Mouse (Mus musculus): Measurements from ENCODE around the gene Tmbim7.
"Not testable (repeated sequence)": the region's sequence is repeated elsewhere in the genome, so short reads cannot be mapped to it uniquely, and the experiment has no call there.

The Tmbim7 gene

DNA sequence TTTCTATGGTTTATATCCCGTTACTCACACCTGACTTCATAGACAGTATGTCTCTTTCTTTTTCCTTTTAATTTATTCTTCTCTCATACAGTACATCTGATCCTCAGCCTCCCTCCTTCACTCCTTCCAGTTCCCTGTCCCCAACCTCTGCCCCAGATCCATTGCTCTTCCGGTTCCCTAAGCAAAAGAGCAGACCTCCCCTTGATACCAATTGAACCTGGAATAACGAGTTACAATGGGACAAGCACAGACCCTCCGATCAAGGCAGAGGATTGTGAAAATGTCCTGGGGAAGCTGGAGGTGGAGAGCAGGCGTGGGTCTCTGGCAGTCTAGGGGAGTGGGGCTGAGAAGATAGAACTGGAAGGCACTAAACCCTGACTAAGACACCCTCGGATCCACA is at the start of gene Tmbim7:
TSS of gene Tmbim7 (plus strand) at position 301 of the 400 bp plus-strand sequence.
- no peak for DNase-seq

DNA sequence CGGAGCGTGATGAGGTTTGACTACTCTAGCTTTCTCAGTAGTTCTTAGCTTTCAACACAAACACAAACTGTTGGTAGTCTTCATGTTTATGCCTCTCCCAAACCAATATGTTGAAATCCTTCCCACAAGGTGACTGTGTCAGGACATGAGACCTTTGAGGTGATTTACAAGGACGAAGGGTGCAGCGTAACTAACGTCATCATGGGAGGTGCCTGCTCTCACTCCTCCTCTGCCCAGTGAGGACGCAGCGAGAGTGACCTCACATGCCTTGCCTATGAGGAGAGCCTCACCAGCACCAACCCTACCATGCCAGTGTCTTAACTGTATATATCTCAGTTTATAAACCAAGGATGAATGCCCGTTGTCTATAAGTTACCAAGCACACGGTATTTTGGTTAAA is 43.9 kb upstream of the Tmbim7 start:
- DNase-seq = no peak

GRCm38 (mm10) chr5:3609241-3609640 is 41.7 kb upstream of the Tmbim7 start:
- no peak for DNase-seq

GRCm38 (mm10) chr5:3611835-3612234 is 39.1 kb upstream of the Tmbim7 start:
- not testable (repeated sequence) for DNase-seq

GRCm38 (mm10) chr5:3620486-3620885 is 30.5 kb upstream of the Tmbim7 start:
- DNase-seq = no peak

GRCm38 (mm10) chr5:3630055-3630454 is 20.9 kb upstream of the Tmbim7 start:
- DNase-seq = no peak

GRCm38 (mm10) chr5:3631512-3632271 is 19.3 kb upstream of the Tmbim7 start:
- no peak for DNase-seq

GRCm38 (mm10) chr5:3632285-3632684 is 18.7 kb upstream of the Tmbim7 start:
- no peak for DNase-seq

- DNase-seq = no peak
Measured at GRCm38 (mm10) chr5:3633315-3633714, 17.7 kb upstream of the Tmbim7 start.

DNA sequence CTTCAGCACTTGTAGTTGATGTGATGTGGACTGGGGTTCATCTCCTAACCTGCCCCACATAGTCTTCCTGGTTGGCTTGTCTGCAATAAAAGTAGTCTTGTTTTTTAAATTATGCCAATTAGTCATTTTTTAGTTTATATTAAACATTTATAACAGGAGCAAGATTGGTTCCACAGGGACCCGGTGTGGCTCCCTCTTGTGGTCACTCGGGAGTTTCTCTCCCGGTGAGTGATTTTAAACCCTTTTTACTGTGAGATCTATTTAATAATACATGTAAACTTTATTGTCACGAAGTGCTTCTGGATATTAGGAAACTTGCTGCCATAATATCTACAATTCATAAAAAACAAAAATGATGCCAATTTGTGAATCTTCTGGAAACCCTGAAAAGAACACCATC is 17.0 kb upstream of the Tmbim7 start:
- DNase-seq = no peak

DNA sequence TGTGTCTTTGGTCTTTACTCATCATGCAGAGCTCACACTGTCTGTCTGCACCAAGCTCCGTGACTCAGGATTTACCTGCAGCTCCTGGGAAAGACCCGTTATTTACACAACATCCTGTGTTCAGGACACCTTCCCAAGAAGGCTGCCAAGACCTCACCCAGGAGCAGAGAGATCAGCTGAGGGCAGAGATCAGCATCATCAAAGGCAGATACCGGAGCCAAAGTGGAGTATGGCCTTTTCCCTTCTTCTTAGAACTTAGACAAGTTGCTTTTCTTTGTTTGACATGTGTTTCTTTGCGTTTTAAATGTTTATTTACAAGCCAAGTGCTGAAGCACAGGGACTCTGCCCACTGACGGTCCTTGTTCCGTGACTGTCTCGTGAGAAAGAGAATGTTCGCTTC is 15.7 kb upstream of the Tmbim7 start:
- DNase-seq = no peak

GRCm38 (mm10) chr5:3644621-3645020 is 6.4 kb upstream of the Tmbim7 start:
- no peak for DNase-seq

DNA sequence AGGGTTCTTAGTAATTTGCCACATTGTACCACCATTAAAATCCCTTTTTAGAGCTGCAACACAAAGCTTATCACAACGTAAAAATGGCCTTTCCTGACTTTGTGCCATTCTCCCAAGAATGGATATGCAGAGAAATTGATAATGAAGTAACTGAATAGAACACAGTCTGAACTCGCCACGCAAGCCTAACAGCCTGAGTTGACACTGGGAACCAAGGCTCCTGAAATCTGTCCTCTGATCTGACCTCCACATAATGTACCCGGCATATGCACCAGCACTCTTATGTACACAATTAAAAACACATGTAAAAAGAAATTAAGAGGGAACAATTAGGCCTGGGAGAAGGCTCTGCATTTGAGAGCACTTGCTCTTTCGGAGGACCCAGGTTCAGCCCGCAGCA is 5.7 kb upstream of the Tmbim7 start:
- no peak for DNase-seq

GRCm38 (mm10) chr5:3646539-3646938 is 4.4 kb upstream of the Tmbim7 start:
- no peak for DNase-seq

GRCm38 (mm10) chr5:3646991-3647707 is 3.8 kb upstream of the Tmbim7 start:
- DNase-seq = peak; percentile 72

GRCm38 (mm10) chr5:3647708-3648121 is 3.3 kb upstream of the Tmbim7 start:
- DNase-seq = peak; percentile 97

GRCm38 (mm10) chr5:3648206-3648848 is 2.7 kb upstream of the Tmbim7 start:
- no peak for DNase-seq

DNA sequence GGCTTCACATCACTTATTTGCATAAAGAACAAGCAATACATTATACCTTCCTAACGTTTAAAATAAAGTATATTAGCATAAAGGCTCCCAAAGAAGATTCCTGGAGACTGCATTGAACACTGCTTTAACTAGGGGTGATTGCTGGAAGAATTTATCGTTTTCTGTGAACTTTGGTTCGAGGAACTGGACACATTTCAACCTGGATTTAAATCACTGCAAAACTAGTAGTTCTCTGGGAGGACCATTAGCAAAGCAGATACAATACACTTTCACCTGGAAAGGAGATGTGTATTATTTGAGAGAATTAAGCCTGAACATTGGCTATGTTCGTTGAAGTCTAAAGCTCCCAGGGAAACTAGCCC is 2.2 kb upstream of the Tmbim7 start:
- no peak for DNase-seq

DNA sequence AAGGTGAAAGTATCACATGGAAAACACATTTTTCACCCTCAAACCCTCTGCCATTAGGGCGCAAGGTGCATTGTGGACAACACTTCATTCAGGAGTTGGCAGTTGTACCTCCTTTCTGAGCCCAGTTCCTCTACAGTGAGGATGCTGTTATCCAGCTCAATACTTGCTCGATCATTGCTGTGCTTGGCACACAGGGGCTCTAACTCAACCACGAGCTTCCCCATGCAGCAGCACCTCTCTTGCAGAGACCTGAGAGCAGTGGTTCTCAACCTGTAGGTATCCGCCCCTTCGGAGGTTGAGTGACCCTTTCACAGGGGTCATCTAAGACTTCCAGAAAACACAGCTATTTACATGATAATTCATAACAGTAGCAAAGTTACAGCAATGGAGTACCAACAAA is 640 bp downstream of the Tmbim7 start:
- DNase-seq = no peak

- DNase-seq = not testable (repeated sequence)
Measured at GRCm38 (mm10) chr5:3652903-3653575, 2.1 kb downstream of the Tmbim7 start.

DNA sequence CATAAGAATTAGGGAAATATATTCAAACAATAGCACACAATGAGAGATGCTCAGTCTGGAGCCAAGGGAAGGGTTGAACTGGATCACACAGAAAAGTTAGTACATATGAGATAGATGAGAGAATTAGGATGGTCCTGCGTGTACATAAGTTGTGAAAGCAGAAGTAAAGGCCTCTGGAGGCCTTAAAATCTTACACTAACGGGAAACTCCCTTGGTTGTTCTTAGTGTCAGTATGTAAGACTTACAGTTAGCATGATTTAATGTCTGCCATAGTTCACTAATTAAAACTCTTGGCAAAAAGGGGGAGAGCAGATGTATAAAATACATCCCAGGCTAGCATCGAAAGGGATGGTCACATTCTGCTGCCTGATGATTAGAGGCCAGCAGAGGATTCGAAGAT is 2.8 kb downstream of the Tmbim7 start:
- no peak for DNase-seq

DNA sequence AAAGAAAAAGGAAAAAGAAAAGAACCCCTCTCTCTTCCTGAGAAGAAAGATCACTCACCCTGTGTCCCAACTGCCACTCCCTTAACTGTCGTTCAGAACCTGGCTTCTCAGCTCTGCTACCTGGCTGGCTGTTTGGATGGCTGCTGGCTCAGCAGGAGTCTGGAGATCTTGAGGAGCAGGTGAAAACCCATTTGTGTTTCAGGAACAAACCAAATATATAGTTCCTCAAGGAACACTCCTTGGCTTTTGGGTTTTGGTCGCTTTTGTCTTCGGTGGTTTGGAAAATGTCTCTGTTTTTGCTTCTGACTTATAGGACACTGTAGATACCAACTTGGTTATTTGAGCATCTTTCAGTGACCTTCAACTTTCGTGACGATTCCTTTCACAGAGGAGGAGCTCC is 6.1 kb downstream of the Tmbim7 start, which contains the start of gene Gatad1:
TSS of gene Gatad1 (minus strand) at position 101 of the 400 bp plus-strand sequence.
- DNase-seq = no peak

DNA sequence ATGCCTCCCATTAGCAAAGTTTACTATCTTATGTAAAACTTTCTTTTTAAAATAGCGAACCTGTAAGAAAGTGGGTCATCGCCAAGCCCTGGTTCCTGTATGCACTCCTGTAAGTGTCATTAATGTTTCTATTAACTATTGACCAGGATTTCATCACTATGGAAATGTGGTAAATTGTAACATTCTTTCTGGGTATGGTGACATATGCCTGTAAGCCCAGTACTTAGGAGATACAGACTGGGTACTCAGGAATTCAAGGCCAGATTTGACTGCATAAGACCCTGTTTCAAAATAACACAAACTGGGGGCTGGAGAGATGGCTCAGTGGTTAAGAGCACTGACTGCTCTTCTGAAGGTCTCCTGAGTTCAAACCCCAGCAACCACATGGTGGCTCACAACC is 14.2 kb downstream of the Tmbim7 start:
- no peak for DNase-seq

Measured in liver (tissue).